Mouse (Mus musculus) fibroblast of lung, adult 2 months (primary cell): ENCODE results near the gene Cyp2d11.
A peak's percentile ranks its signal among the peaks of the same experiment; 100 is the strongest.
"Not testable (repeated sequence)": the region's sequence is repeated elsewhere in the genome, so short reads cannot be mapped to it uniquely, and the experiment has no call there.

Experiments used
- DNase-seq: peaks from one replicate; pipeline ENCODE4 v3.0.0-alpha.2; 2011; ENCODE audit warnings: low read depth

Cyp2d11 gene

DNA sequence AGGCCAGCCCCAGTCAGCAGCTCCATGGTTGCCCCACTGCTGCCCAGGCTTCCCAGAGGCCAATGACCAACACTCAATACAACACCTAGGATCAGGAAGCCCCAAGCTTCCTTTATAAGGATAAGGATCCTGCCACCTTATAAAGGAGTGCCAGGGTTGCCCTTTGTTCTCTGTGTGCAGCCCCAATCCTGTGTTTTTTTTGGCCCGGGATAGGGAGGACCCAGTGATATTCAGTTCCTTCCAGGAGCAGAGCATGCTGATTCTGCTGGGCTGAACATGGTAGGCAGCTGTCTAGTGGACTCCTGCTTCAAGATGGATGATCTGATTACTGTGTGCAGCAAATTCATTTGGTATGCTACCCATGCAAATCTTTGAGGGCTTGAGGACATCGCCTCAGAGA, at the start of gene Cyp2d11:
Gene Cyp2d11, minus strand, starts transcription at position 101 of the 400 bp plus-strand sequence.
- not testable (repeated sequence) for DNase-seq

DNA sequence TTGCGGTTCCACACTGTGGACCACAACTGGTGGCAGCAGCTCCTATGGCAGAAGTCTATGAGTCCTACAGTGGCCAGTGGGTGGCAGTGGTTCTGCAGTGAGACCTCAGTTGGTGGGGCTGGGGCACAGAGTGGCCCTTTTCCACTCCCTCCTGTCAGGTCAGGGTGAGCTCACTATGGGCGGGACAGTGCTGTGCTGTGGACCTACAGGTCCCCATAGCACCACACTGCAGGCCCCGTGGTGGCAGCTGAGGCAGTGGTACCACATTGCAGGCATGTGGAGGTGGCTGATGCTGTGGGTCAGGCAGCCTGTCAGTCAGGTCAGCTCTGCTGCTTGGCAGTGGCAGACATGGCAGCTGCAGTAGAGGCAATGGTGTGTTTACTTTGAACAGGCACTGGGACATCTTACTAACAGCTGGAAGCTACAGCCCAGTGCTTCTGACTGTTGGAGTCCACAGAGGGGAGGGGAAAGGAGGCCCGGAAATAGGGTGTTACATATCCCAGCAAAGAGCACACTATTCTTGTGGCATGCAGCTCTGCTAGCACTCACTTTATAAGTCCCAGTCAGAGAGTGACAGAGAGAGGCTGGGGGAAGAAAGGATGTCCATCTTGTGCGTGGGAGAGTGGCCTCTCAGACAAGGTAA, 44.3 kb upstream of the Cyp2d11 start:
- DNase-seq: no peak

DNA sequence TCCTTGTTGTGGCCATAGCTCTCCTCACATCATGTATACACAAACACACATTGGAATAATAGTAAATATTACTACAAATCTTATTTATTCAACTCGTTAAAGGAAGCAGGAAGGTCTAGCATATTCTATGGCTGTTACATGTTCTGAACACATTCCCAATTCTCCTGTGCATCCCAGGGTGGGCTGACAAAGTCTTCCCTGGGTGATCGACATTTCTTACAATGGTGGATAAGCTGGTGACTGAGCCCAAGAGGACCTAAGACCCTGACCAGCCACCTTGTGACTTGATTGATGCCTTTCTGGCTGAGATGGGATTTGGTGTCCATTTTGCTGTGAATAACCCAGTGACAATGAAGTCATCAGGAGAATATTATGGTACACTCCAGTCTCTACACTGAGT, 41.8 kb upstream of the Cyp2d11 start:
- DNase-seq: no peak

DNA sequence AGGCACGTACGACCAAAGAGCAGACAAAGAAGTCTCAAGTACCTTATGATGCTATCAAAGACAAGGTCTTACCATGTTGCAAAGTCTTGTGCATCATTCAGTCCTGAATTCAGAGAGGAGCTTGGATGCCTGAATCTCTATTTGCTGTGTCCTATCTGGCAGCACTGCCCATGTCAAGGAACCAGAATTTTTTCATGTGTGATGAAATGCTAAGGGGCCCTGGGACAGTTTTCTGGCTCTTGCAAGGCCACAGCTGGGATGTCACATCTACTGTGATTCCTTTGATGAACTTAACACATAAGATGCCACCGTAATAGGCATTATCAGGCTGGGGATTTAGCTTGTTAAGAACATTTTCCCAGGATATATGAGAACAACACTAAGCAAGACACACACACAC, 41.2 kb upstream of the Cyp2d11 start:
- DNase-seq: no peak

DNA sequence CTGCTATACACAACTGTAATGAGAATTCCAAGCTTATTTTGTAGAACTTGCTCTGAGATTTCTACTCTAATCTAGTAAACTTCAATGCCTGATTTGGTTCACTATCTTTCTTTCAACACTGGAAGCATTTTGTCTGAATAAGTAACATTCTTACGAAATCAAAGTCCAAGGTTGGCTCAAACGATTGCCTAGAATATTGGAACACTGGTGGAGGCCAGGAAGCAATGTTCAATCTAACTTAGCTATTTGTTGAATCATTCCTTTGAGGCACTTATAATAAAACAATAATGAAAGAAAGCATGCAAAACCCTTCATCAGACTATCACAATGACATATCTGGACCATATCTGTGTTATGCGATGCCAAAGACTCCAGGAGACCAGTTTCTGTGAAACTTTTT, 40.7 kb upstream of the Cyp2d11 start:
- DNase-seq: no peak

DNA sequence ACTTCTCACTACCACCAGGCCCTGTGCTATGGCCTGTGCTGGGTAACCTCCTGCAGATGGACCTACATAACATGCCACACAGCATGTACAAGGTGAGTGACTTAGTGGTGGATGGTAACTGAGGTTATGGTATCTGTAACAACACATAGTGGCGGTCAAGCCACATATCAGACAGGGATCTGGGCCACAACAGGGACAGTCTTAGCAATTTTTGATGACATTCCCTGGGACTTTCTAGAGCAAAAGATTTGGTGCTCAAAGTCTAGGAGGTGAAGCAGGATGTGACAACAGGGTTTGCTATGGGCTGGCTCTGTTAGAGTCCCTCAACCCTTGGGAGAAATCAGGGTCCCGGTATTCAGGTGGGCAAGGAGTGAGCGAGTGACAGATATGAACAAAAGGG, 39.8 kb upstream of the Cyp2d11 start:
- DNase-seq: no peak

DNA sequence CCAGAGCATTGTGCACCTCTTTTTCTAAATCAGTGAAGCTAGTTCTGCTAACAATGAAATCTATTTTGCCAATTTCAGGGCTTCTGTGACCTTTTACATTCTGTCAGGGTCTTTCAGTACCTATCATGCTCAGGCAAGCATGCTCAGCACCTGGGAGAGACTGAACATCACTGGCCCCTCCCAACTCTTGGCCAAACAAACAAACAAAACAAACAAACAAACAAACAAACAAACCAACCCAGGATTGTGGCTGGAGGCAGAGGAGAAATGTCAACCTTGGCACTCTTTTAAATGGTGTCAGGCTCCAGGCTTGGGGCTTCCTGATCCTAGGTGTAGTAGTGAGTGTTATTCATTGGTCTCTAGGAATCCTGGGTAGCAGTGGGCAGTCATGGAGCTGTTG, 39.3 kb upstream of the Cyp2d11 start, which contains the start of gene Cyp2d9:
Gene Cyp2d9, plus strand, starts transcription at position 301 of the 400 bp plus-strand sequence.
- DNase-seq: no peak

DNA sequence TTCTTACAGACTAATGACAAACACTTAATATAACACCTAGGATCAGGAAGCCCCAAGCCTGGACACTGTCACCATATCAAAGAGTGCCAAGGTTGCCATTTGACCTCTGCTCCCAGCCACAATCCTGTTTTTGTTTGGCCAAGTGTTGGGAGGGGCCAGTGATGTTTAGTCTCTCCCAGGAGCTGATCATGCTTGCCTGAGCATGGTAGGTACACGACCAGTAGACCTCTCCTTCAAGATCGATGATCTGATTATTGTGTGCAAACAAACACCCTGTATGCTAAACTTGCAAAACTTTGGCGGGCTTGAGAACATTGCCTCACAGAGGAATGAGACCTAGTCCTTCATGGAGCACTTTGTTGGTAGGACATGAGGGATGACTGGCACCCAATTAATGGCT, 29.6 kb upstream of the Cyp2d11 start:
- DNase-seq: no peak

DNA sequence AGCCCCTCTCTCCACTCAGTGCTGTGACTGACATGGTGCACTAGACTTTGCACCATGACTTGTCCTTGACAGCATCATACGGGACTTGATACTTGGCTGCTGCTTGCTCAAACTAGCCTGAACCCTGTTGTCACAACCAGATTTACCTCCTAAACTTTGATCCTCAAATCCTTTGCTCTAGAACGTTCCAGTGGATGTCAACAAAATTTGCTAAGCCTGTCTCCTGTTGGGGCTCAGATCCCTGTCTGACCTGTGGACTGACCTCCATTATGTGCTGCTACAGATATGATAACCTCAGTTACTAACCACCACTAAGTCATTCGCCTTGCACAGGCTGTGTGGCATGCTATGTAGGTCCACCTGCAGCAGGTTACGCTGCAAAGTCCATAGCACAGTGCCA, 29.1 kb upstream of the Cyp2d11 start:
- no peak for DNase-seq

DNA sequence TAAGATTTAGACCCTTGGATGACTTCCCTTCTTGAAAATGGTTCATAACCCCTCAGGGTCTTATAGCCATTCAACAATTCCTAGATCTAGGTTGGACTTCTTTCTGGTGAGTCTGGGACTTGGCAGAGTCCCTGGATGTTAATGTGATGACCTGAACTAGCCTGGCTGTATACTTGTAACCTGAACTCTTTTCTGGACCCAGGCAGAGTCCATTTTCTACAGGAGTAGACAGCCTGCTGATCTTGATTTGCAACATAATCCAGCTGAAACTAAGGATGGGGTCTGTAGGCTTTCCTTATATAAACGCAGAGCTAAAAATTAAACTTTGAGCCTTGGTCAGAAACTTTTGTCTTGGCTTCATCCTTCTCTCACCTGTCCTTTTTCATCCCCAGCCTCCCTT, 24.8 kb upstream of the Cyp2d11 start:
- DNase-seq: no peak

DNA sequence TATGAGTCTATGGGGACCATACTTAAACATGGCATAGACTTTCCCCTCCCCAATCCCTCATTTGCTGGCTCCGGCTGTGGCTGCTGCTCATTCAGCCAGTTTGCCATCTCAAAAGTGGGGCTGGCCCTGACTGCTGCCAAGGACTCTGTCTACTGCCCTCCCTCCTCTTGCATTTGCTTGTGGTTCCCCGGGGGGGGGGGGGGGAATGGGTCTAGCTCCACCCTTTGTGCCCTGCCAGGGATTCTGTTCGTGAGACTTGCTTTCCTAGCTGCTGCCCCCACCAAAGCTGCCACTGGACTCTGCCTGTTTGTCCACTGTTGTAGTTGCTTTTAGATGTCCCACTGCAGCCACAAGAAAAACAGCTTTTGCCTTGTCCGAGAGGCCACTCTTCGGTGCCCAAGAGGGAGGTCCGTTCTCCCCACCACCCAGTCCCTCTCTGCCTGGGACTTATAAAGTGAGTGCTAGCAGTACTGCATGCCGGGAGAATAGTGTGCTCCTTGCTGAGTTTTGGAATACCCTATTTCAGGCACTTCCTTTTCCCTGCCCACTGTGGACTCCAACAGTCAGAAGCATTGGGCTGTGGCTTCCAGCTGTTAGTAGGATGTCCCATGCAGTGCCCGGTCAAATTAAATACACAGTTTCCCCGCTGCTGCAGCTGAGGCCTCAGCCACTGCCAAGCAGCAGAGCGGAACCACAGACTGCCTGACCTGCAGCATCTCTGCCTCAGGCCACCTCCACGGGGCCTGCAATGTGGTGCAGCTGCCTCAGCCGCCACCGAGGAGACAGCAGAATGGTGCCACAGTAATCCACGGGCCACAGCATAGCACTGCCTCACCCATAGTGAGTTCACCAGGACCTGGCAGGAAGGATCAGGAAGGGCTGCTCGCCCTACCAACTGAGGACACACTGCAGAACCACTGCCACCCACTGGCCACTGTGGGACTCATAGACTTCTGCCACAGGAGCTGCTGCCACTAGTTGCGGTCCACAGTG, 23.3 kb upstream of the Cyp2d11 start:
- peak; percentile 81 for DNase-seq

DNA sequence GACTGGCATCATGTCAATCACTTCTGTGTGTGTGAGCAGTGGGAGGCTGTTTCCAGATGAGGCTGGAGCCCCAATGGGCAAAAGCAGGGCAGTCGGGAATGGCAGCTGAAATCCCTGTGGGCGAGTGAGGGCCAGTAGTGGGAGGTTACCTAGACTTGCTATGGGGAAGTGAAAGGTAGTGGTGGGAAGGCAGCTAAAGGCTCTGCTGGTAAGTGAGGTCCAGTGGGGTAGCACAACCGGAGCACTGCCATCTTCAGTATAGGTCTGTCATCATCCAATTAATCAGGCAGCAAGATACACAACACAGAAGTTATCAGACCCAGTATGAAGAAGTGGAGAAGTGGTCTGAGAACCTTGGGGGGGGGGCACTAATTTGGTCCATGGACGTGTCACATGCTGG, 13.7 kb upstream of the Cyp2d11 start:
- no peak for DNase-seq

DNA sequence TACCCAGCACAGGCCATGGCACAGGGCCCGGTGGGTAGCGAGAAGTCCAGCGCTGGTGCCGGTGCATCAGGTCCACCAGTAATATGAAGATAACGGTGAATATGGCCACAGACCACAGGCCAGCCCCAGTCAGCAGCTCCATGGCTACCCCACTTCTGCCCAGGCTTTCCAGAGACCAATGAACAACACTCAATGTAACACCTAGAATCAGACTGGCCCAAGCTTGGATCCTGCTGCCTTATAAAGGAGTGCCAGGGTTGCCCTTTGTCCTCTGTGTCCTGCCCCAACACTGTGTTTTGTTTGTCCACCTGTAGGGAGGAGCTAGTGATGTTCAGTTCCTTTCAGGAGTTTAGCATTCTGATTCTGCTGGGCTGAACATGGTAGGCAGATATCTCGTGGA, 13.2 kb upstream of the Cyp2d11 start, which contains the start of gene Cyp2d10:
Gene Cyp2d10, minus strand, starts transcription at position 215 of the 400 bp plus-strand sequence.
- DNase-seq: no peak

DNA sequence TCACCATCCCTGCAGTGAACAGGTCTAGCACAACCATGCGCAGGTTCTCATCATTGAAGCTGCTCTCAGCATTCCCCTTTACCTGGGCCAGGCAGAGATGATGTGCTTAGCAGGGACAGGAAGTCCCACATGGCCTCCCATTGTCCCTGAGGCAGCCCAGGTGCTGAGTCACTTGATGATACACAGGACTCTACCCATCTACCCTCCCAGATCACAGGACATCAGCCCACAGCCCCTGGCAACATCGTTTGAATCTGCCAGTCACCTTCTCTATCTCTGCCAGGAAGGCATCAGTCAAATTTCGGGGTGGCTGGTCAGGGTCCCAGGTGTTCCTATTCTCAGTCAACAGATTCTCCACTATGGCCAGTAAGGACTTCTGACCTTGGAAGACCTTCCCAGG, 10.3 kb upstream of the Cyp2d11 start:
- no peak for DNase-seq

DNA sequence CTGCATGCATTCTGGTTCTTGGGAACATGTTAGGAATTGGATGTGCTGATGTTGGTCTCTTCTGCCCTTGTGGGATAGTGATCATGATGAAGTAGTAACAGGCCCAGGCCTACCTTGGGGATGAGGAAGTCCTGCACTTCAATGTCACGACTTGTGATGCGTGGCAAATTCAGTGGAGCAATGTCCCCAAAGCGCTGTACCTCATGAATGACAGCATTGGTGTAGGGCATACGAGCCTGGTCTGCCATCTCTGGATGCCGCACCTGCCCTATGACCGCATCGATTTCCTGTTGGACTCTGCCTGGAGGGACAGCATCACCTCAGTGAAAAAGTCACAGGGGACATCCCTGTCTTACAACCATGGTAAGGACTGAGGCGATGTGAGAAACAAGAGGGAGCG, 9.8 kb upstream of the Cyp2d11 start:
- DNase-seq: no peak

DNA sequence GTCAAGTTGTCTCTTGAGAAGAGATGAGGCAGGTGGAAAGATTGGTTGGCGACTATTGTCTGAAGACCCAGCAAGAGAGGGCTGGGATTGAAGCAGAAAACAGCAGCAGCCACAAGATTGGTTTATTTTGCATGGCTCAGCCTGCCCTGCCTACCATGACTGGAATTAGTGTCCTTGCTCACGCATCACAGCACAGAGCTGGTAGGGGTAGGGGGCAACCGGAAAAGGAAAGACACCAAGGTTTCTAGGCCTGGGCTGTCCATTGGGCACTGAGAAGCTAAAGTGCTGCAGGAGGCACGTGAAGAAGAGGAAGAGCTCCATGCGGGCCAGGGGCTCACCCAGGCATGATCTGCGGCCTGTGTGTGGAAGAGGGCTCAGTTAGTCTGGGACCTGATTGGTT, 8.9 kb upstream of the Cyp2d11 start:
- no peak for DNase-seq

DNA sequence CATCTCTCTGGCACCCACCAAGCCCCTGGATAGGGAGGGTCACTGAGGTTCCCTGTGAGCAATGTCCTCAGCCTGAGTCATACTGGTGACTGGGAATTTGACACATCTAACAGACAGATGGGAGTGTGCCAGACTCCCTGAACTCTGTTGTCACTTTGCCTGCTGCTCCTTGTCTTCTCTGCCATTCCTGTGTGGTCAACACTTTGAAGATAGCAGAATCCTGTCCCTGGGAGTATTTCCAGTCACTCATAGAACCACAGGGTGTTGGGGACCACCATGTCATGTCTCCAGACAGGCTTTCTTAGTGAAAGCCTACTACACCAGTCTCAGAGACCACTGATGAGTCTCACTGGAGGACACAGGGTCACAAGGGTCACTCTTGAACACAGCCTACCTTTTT, 8.3 kb upstream of the Cyp2d11 start:
- no peak for DNase-seq

DNA sequence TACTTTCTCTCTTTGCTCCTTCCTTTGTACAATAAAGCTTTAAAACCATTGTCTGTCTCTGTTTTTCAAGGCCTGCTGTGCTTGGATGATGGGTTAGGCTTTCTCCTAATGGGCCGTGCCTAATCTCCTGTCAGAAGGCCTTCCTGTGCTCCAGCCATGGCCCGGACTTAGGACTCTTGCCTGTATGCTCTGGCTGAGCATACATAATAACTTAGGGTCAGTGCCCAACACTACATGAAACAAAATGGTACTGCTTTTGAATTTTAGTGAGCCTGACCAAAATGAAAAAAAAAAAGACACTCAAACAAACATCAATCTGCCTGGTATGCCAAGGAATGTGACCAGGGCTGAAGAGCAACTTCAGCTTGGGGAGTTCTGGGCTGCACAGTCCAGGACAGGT, 7.7 kb upstream of the Cyp2d11 start:
- no peak for DNase-seq

DNA sequence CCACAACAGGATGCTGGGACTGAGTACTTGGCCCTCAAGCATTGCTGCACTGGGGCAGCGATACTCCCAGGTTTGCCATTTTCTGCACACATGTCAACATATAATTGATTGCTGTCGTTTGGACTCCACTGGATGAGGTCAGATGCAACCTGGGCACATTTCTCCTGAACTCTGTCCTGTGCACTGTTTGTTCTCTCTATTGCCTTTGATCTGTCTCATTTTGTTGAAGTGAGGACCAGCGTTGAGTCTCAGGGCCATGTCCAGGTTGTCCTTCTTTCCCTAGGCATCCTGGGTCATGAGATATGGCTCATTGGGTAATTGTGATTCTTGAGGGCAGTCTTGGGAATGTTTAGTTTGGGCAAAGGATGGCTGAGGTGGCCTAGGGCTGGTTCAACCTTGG, 2.1 kb upstream of the Cyp2d11 start:
- not testable (repeated sequence) for DNase-seq

DNA sequence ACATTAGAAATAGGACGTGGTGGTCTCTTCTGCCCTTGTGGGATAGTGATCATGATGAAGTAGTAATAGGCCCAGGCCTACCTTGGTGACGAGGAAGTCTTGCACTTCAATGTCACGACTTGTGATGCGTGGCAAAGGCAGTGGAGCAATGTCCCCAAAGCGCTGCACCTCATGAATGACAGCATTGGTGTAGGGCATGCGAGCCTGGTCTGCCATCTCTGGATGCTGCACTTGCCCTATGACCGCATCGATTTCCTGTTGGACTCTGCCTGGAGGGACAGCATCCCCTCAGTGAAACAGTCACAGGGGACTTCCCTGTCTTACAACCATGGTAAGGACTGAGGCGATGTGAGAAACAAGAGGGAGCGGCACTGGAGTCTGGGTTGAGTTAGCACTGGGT, 3.9 kb downstream of the Cyp2d11 start:
- not testable (repeated sequence) for DNase-seq

DNA sequence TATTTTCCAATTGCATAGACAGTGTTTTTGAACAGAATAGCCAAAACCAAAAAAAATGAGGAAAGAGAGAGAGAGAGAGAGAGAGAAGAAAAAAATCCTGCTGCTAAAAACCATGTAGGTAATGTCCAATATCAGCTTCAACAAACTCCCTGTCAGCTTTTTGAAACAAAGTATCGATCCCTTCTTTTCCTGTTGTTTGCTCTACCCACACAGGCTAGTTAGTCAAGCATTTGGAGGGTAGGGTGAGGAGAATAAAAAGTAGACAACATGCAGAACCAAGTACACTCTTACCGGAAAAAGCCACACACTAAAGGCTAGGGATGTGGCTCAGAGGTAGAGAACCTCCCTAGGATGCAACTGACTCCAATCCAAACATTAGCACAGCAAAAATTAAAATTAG, 8.1 kb downstream of the Cyp2d11 start:
- no peak for DNase-seq

DNA sequence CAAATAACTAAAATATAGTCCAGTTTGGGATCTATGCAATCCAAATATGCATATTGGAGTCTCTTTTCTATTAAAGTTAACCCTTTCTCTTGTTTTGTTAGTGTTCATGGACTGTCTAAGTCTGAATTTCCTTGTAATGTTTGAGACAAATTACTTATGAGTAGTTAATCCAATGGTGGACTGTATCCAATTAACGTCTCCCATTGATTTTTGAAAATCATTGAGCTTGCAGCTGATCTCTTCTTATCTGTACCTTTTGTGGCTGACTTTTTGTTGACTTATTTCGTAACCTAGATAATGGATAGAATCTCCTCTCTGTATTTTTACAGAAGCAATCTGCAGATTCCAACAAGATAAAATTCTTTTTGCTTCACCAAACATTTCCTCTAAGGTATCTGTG, 11.4 kb downstream of the Cyp2d11 start:
- no peak for DNase-seq

DNA sequence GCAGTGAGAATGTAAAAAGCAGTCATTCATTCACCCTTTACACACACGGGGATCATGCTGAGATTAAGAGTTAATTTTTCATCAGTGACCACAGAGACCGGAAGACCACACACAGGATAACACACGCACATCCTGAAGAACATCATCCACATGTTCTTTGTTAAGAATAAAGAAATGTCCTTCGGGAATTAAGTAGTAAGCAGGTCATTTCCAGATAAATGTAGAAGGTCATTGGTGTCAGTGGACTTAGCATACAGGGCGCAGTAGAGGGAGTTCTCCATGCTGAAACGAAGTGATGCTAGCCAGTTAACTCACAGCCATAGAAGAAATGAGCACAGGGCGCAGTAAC, 13.1 kb downstream of the Cyp2d11 start:
- DNase-seq: no peak
